14 mouse cellular contexts compared by ENCODE assay signal in the genomic region with DNA sequence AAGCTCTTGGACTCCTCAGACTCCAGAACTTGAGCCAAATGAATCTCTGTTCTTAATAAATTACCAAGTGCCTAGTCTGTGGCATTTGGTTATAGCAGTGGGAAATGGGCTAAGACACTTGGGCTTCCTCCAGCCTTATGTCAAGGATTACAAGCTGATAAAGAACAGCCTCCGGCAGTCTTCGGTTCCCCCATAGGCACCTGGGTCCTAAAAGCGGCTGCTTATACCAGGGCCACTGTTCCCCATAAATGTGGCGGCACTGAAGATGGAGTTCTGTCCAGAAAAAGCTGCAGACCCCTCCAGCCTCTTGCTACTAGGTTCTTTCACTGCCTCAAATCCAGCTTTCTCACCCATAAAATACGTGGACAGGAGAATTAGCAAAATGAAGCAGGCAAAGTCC.
DNase-seq lines count a peak whose midpoint lies in the region; ATAC-seq and TF ChIP-seq lines count a peak whose summit lies in the region.
"Had no signal": no experiment of that assay in that cellular context is flagged by ENCODE, and none has a peak within 500 bp of the region (broad histone marks: within the 10 kb centered on the region; RNA-seq: fewer than 3 reads in every experiment).

No protein-coding gene starts in this region.

- no peak overlapping the region for H3K4me3 ChIP-seq in forebrain, embryonic 12.5 days (replicated peaks)
- H3K4me3 ChIP-seq in hindbrain, embryonic 15.5 days: no peak overlapping the region
- no peak overlapping the region for H3K4me3 ChIP-seq in midbrain, embryonic 15.5 days
- H3K4me3 ChIP-seq: embryonic facial prominence, embryonic 15.5 days; heart, embryonic 12.5 days had no signal

- 4% methylated on average over 5 of the region's 5 CpGs for WGBS in forebrain, embryonic 12.5 days
- WGBS in hindbrain, embryonic 15.5 days: 12% methylated on average over 5 of the region's 5 CpGs
- 8% methylated on average over 5 of the region's 5 CpGs for WGBS in midbrain, embryonic 15.5 days

- TF ChIP-seq POLR2A in brain, embryonic 14.5 days (IDR thresholded peaks at IDR 0.05; ENCODE audit: borderline replicate concordance, extremely low read depth, insufficient read depth, insufficient read length, poor library complexity, severe bottlenecking): no peak

- peaks cover 54% of the 10 kb centered on the region for H3K4me1 ChIP-seq in forebrain, embryonic 12.5 days
- H3K4me1 ChIP-seq in hindbrain, embryonic 15.5 days (replicated peaks): peaks cover 38% of the 10 kb centered on the region
- H3K4me1 ChIP-seq in midbrain, embryonic 15.5 days: peaks cover 48% of the 10 kb centered on the region
- H3K4me1 ChIP-seq: embryonic facial prominence, embryonic 15.5 days; heart, embryonic 12.5 days had no signal

- TF ChIP-seq CTCF in brain, embryonic 14.5 days (IDR thresholded peaks at IDR 0.05; ENCODE audit: borderline replicate concordance, extremely low read depth, insufficient read depth, insufficient read length): no peak

- H3K9ac ChIP-seq in forebrain, embryonic 12.5 days: peak overlapping the region; percentile 33; the same call in 1 of the 2 replicates
- no peak overlapping the region for H3K9ac ChIP-seq in hindbrain, embryonic 15.5 days
- no peak overlapping the region for H3K9ac ChIP-seq in midbrain, embryonic 15.5 days
- H3K9ac ChIP-seq: embryonic facial prominence, embryonic 15.5 days; heart, embryonic 12.5 days had no signal

- ATAC-seq in forebrain, embryonic 12.5 days (ENCODE audit: low FRiP score): peak; percentile 11; the same call in 1 of the 2 replicates
- no peak for ATAC-seq in hindbrain, embryonic 15.5 days (ENCODE audit: low FRiP score, low read depth)
- ATAC-seq in midbrain, embryonic 15.5 days (replicated peaks): peak; percentile 21; the same call in 1 of the 2 replicates
- ATAC-seq in erythroid progenitor cell, adult 5-6 weeks (replicated peaks; ENCODE audit: low FRiP score, poor library complexity, severe bottlenecking): no peak
- ATAC-seq: lung, postnatal 0 days had no signal

- H3K36me3 ChIP-seq in forebrain, embryonic 12.5 days (replicated peaks): no peaks in the 10 kb centered on the region
- H3K36me3 ChIP-seq in hindbrain, embryonic 15.5 days: no peaks in the 10 kb centered on the region
- H3K36me3 ChIP-seq in midbrain, embryonic 15.5 days (replicated peaks): no peaks in the 10 kb centered on the region
- H3K36me3 ChIP-seq: embryonic facial prominence, embryonic 15.5 days; heart, embryonic 12.5 days had no signal

- peak; percentile 84 for DNase-seq in brain, embryonic 14.5 days (ENCODE audit: low read depth)
- no peak for DNase-seq in right cerebral cortex, postnatal 25 days
- no peak for DNase-seq in kidney, adult 11 months
- no peak for DNase-seq in heart, adult 9 months (ENCODE audit: low spot score in 2 of 2)
- DNase-seq: thymus, postnatal 36 days had no signal

- H3K27ac ChIP-seq in forebrain, embryonic 12.5 days: peak overlapping the region; percentile 93
- peak overlapping the region; percentile 87 for H3K27ac ChIP-seq in hindbrain, embryonic 15.5 days (replicated peaks)
- peak overlapping the region; percentile 92 for H3K27ac ChIP-seq in midbrain, embryonic 15.5 days
- H3K27ac ChIP-seq: embryonic facial prominence, embryonic 15.5 days; kidney, postnatal 0 days had no signal

- H3K9me3 ChIP-seq in forebrain, embryonic 12.5 days: peaks cover 11% of the 10 kb centered on the region; the same call in 1 of the 2 replicates
- no peaks in the 10 kb centered on the region for H3K9me3 ChIP-seq in hindbrain, embryonic 15.5 days
- no peaks in the 10 kb centered on the region for H3K9me3 ChIP-seq in midbrain, embryonic 15.5 days
- H3K9me3 ChIP-seq: embryonic facial prominence, embryonic 15.5 days had no signal

- peaks cover 21% of the 10 kb centered on the region for H3K27me3 ChIP-seq in forebrain, embryonic 12.5 days
- H3K27me3 ChIP-seq in hindbrain, embryonic 15.5 days: no peaks in the 10 kb centered on the region
- H3K27me3 ChIP-seq in midbrain, embryonic 15.5 days (replicated peaks): no peaks in the 10 kb centered on the region
- H3K27me3 ChIP-seq: embryonic facial prominence, embryonic 15.5 days had no signal

- peak overlapping the region; percentile 39 for H3K4me2 ChIP-seq in forebrain, embryonic 12.5 days
- no peak overlapping the region for H3K4me2 ChIP-seq in hindbrain, embryonic 15.5 days
- H3K4me2 ChIP-seq in midbrain, embryonic 15.5 days: peak overlapping the region; percentile 14; the same call in 1 of the 2 replicates
- H3K4me2 ChIP-seq: embryonic facial prominence, embryonic 15.5 days; heart, embryonic 12.5 days; liver, embryonic 11.5 days had no signal

Comparison
In these comparisons a context has a peak if more than half of its experiments do, and no peak if none do; other contexts are left out.
1. ATAC-seq: peak in forebrain, embryonic 12.5 days (single experiment) and midbrain, embryonic 15.5 days (single experiment); none in hindbrain, embryonic 15.5 days (single experiment) and erythroid progenitor cell, adult 5-6 weeks (single experiment).
2. Peak in every context shown above with its lines, with median percentiles within 50 percentile points of each other: H3K27ac ChIP-seq.